Mouse (Mus musculus) E14TG2a.4 (cell line): ENCODE results near the gene Pla2g3.

Source experiments
- CTCF ChIP-seq: conservative IDR thresholded peaks from 2 replicates; pipeline ENCODE4 v1.5.1; 2014; ENCODE audit warnings: low read length
- NANOG ChIP-seq: IDR thresholded peaks from 2 replicates; pipeline ENCODE4 v1.6.1; 2014; ENCODE audit warnings: borderline replicate concordance, low read length, mixed read lengths

GRCm38 (mm10) chr11:3452167-3452639, 35.9 kb upstream of the Pla2g3 start, which contains the start of gene Rnf185:
- TF ChIP-seq CTCF, result no peak
- no peak for TF ChIP-seq NANOG
